Mouse (Mus musculus) layer of hippocampus, adult 18-20 months (tissue): ENCODE data around the gene Abcb5. TPM values are rescaled to one million over a fixed set of nuclear protein-coding genes. Genes with fewer than 3 reads are reported as not detected.

ENCODE experiments used
- total RNA-seq, 2 experiments: library from RNA; stranded (reverse); gene quantifications; 2 replicates each; pipeline ENCODE4 v1.2.3; 2021

Abcb5 gene
- total RNA-seq, 2 experiments from 2014 or later: not detected

Other genes starting within 250 kb of the Abcb5 start
- 1 to 10 TPM; 1.2 to 2.3 TPM for gene Sp8, start 120.1 kb downstream of the Abcb5 start, total RNA-seq